Mouse (Mus musculus): Measurements from ENCODE around the gene Casp4. TPM values are rescaled to one million over a fixed set of nuclear protein-coding genes. Genes with fewer than 3 reads are reported as not detected.
A peak's percentile ranks its signal among the peaks of the same experiment; 100 is the strongest.

Casp4 gene
- polyA plus RNA-seq, 1 experiment = 5.1 TPM

DNA sequence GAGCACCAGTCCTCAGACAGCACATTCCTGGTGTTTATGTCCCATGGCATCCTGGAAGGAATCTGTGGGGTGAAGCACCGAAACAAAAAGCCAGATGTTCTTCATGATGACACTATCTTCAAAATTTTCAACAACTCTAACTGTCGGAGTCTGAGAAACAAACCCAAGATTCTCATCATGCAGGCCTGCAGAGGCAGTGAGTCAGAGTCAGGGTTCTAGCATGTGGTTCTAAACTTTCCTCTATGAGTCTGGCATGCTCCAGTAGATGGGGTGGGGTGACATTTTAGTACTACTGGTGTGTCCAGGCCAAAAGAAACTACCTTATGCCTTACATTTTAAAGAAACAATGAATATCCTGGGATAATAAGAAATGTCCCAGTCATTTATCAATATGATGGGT is 45.0 kb downstream of the Casp4 start:
- no peak for TF ChIP-seq TCF12 (IDR thresholded peaks at IDR 0.05; ENCODE audit: insufficient read depth, poor library complexity, severe bottlenecking)
- no peak for TF ChIP-seq SRF (IDR thresholded peaks at IDR 0.05; ENCODE audit: control insufficient read depth, insufficient read length, low read depth)
- TF ChIP-seq REST (IDR thresholded peaks at IDR 0.05; ENCODE audit: insufficient read depth, insufficient read length) = no peak
- TF ChIP-seq USF1 (IDR thresholded peaks at IDR 0.05; ENCODE audit: low read depth) = no peak
- TF ChIP-seq MYOD1 (IDR thresholded peaks at IDR 0.05; ENCODE audit: control insufficient read depth in 1 of 3, insufficient read length in 2 of 3, low read depth in 2 of 3) = no peak
- TF ChIP-seq E2F4 (IDR thresholded peaks at IDR 0.05; ENCODE audit: insufficient read depth) = no peak
- TF ChIP-seq MYOG (IDR thresholded peaks at IDR 0.05; ENCODE audit: control insufficient read depth in 1 of 3, insufficient read depth in 1 of 3, insufficient read length in 2 of 3, low read depth in 2 of 3) = no peak
- no peak for TF ChIP-seq CEBPB (IDR thresholded peaks at IDR 0.05; ENCODE audit: insufficient read depth, poor library complexity, severe bottlenecking)
- TF ChIP-seq TCF3 (IDR thresholded peaks at IDR 0.05; ENCODE audit: insufficient read length, low read depth) = no peak
- TF ChIP-seq POLR2AphosphoS2 (IDR thresholded peaks at IDR 0.05; ENCODE audit: insufficient read length, low read depth) = no peak
- TF ChIP-seq MAX (IDR thresholded peaks at IDR 0.05; ENCODE audit: low read depth) = no peak
- no peak for TF ChIP-seq POLR2A (IDR thresholded peaks at IDR 0.05; ENCODE audit: insufficient read length, low read depth)
- no peaks in the 10 kb centered on the region for H3K79me2 ChIP-seq (ENCODE audit: control insufficient read depth, insufficient read depth)

GRCm38 (mm10) chr9:5356801-5357200 is 48.2 kb downstream of the Casp4 start:
- TF ChIP-seq CEBPB (IDR thresholded peaks at IDR 0.05; ENCODE audit: insufficient read depth, poor library complexity, severe bottlenecking) (peak; percentile 80), TCF12 (IDR thresholded peaks at IDR 0.05; ENCODE audit: insufficient read depth, poor library complexity, severe bottlenecking) (no peak)
- H3K4me3 ChIP-seq = no peak overlapping the region
- H3K36me3 ChIP-seq (ENCODE audit: control insufficient read depth, insufficient read depth) = no peaks in the 10 kb centered on the region
- H3K4me2 ChIP-seq (ENCODE audit: low read depth) = no peak overlapping the region
- H3K79me2 ChIP-seq (ENCODE audit: control insufficient read depth, insufficient read depth) = no peaks in the 10 kb centered on the region
- no peak overlapping the region for H3ac ChIP-seq (ENCODE audit: control insufficient read depth, insufficient read length)
- no peaks in the 10 kb centered on the region for H3K27me3 ChIP-seq (ENCODE audit: control insufficient read depth, insufficient read depth, insufficient read length)

More for the DNA sequence above, 45.0 kb downstream of the Casp4 start:
- H3K4me3 ChIP-seq = no peak overlapping the region
- H3ac ChIP-seq (ENCODE audit: control insufficient read depth, insufficient read length) = no peak overlapping the region
- H3K27me3 ChIP-seq (ENCODE audit: control insufficient read depth, insufficient read depth, insufficient read length) = no peaks in the 10 kb centered on the region
- H3K4me2 ChIP-seq (ENCODE audit: low read depth) = no peak overlapping the region
- H3K36me3 ChIP-seq (ENCODE audit: control insufficient read depth, insufficient read depth) = no peaks in the 10 kb centered on the region

Other genes starting within 250 kb of the Casp4 start
- 0.37 TPM for gene Casp1, start 10.3 kb upstream of the Casp4 start, polyA plus RNA-seq (2012; fragmentation: generic; extraction: Trizol)
- 7.5 TPM for gene Casp12, start 36.6 kb downstream of the Casp4 start, polyA plus RNA-seq (2012; fragmentation: generic; extraction: Trizol)